Mouse (Mus musculus) megakaryocyte, embryonic 14.5 days (primary cell): ENCODE results near the gene Tubb2a. TPM values are rescaled to one million over a fixed set of nuclear protein-coding genes. Genes with fewer than 3 reads are reported as not detected.

Experiments
- H3K27me3 ChIP-seq: replicated peaks from 2 replicates; pipeline ENCODE3; 2012; ENCODE audit warnings: inconsistent platforms
- H3K36me3 ChIP-seq: replicated peaks from 2 replicates; pipeline ENCODE3; 2012; ENCODE audit warnings: low read length, inconsistent platforms, mixed read lengths
- H3K4me1 ChIP-seq: 2 replicates; pipeline ENCODE4 v1.6.1; 2012; ENCODE audit warnings: inconsistent platforms
- H3K4me3 ChIP-seq: replicated peaks from 2 replicates; pipeline ENCODE3; 2012; ENCODE audit warnings: moderate library complexity, mild to moderate bottlenecking, inconsistent platforms
- H3K9me3 ChIP-seq: 2 replicates; pipeline ENCODE4 v1.6.1; 2012; ENCODE audit warnings: inconsistent platforms
- FLI1 ChIP-seq: IDR thresholded peaks from 2 replicates; pipeline ENCODE4 v1.6.1; 2012; ENCODE audit warnings: low read length, inconsistent platforms, mixed read lengths
- GATA1 ChIP-seq: IDR thresholded peaks from 3 replicates; pipeline ENCODE4 v1.6.1; 2012; ENCODE audit warnings: mixed read lengths, low read length, inconsistent platforms, borderline replicate concordance
- polyA plus RNA-seq: library from polyadenylated mRNA; stranded (reverse); fragments of >175 nt; gene quantifications from 2 replicates; pipeline ENCODE4 v1.2.3, GENCODE M21; 2012; ENCODE audit warnings: low replicate concordance; ENCODE audit not compliant: insufficient read depth

Gene Tubb2a
- polyA plus RNA-seq, 1 experiment: 95.9 TPM

DNA sequence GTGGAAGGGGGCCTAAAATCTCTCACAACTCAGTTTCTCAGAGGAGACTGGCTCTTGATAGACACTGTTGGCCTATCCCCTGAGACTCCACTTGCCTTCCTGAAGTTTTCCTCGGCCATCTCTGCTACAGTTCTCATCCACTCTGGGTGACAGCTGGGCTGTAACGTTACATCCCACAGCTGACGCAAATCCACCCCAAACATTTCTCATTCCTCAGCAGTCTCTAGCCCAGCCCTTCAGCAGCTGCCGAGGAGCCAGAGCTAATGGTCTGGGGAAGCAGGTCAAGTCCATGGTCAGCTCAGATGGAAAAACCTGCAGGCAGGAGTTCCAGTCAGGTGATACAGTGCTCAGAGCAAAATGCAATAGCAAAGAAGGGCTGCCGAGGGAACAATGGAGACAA lies 33.2 kb upstream of the Tubb2a start:
- Histone ChIP-seq H3K27me3 (peaks cover 2% of the 10 kb centered on the region), H3K4me1 (peaks cover 38% of the 10 kb centered on the region)
- TF ChIP-seq FLI1 (no peak), GATA1 (no peak)

DNA sequence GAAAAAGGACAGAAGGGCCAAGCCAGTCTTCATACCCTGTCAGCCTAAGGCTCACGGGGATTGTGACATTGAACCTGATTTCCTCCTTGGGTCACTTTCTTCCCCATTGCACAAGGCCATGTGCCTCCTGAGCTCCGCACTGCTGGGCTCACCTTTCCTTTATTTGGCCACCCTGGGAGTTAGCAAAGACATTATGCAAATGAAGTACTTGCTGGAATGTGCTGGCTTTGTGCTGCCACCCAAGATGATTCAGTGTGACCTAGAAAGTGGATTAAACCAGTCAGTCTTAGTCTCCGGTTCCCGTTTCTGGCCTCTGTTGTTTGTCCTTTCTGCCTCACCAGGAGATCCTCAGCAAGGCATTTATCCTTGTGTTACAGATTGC lies 31.9 kb upstream of the Tubb2a start:
- H3K27me3 ChIP-seq: peaks cover 2% of the 10 kb centered on the region
- no peaks in the 10 kb centered on the region for H3K36me3 ChIP-seq
- H3K4me1 ChIP-seq: peaks cover 28% of the 10 kb centered on the region
- H3K9me3 ChIP-seq: no peaks in the 10 kb centered on the region
- TF ChIP-seq FLI1 (no peak), GATA1 (no peak)
- no peak overlapping the region for H3K4me3 ChIP-seq

More for the DNA sequence above, 33.2 kb upstream of the Tubb2a start:
- Histone ChIP-seq H3K36me3 (no peaks in the 10 kb centered on the region), H3K9me3 (no peaks in the 10 kb centered on the region), H3K4me3 (no peak overlapping the region)

DNA sequence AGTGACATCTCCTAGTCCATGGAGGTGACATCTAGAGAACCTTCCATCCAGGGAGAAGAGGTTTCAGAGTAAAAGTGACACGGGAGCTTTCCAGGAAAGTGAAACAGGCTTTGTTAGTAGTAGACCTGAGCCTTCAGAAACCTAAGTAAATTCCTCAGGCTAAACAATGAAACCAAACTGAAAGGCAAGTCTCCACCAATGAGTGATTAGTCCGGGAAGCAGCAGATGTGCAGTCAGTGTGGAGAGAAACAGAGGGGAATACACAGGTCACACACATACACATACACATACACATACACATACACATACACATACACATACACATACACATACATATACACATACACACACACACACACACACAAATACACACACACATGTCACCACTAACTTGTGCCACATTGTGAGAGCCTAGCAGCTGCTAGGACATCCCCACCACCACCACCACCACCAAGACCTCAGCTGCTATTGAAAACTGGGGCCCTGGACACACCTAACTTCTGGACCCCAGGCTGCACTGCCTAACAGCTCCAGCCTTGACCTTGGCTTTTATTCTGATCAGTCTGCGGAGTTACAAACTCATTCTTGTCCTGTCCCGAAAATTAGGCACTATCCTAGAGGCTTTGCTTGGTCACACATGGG lies 31.3 kb upstream of the Tubb2a start:
- TF ChIP-seq FLI1 (no peak), GATA1 (no peak)

DNA sequence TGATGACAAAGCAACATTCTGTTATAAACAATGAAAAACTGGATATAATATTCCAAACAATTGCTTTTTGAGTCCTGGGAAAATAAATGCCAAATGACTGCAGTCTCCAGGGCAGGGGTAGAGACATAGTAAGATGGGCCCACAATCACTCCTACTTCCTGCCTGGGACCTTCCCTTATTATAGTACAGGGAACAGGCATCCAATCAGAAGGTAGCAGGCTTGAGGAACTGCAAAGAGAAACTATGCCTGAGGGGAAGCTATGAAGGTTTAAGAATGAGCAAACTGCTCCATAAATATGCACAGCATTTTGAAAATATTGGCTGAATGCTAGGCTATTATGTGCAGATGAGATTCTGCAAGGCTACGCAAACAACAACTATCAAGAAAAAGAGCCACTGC lies 29.2 kb upstream of the Tubb2a start:
- Histone ChIP-seq H3K4me1 (peaks cover 28% of the 10 kb centered on the region), H3K4me3 (no peak overlapping the region), H3K36me3 (no peaks in the 10 kb centered on the region), H3K9me3 (no peaks in the 10 kb centered on the region), H3K27me3 (peaks cover 2% of the 10 kb centered on the region)
- TF ChIP-seq GATA1 (no peak), FLI1 (no peak)

More for the DNA sequence above, 31.3 kb upstream of the Tubb2a start:
- Histone ChIP-seq H3K4me1 (peaks cover 28% of the 10 kb centered on the region), H3K27me3 (peaks cover 2% of the 10 kb centered on the region), H3K4me3 (no peak overlapping the region), H3K9me3 (no peaks in the 10 kb centered on the region), H3K36me3 (no peaks in the 10 kb centered on the region)

DNA sequence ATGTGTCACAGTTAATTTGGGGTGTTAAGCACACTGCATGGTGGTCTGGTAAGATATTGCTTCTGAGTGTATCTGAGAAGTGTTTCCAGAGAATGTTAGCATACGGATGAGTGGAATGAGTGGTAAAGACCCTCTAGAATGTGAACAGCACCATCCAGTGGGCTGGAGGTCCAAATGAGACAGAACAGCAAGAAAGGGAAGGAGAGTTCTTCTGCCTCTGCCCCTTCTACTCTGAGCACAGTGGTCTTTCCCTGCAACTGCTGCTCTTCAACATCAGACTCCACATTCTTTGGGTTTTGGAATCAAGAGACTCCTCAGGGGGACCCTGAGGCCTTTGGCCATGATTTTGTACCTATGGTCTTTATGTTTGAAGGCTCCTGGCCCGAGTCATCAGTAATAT lies 28.4 kb upstream of the Tubb2a start:
- no peaks in the 10 kb centered on the region for H3K36me3 ChIP-seq

DNA sequence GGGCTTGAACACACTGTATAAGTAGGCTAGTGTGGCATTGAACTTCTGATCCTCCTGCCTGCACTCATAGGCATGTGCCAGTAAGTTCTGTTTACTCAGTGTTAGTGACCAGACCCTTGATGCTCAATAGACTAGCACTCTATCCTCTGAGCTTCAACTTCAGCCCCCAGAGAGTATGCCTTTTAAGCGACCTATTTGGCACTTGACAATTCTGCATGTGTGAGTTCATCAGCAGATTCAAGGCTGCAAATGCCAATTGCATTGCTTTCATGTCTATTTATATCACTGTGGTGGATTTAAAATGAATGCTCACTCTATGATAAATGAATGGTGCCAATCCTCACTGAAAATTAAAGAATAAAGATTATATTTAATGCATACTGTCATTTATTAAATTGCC lies 27.6 kb upstream of the Tubb2a start:
- Histone ChIP-seq H3K4me1 (peaks cover 44% of the 10 kb centered on the region), H3K36me3 (no peaks in the 10 kb centered on the region), H3K27me3 (peaks cover 2% of the 10 kb centered on the region), H3K9me3 (no peaks in the 10 kb centered on the region), H3K4me3 (no peak overlapping the region)
- no peak for TF ChIP-seq GATA1
- TF ChIP-seq FLI1: no peak

More for the DNA sequence above, 28.4 kb upstream of the Tubb2a start:
- Histone ChIP-seq H3K9me3 (no peaks in the 10 kb centered on the region), H3K27me3 (peaks cover 2% of the 10 kb centered on the region), H3K4me1 (peaks cover 35% of the 10 kb centered on the region), H3K4me3 (no peak overlapping the region)
- TF ChIP-seq FLI1 (no peak), GATA1 (no peak)

DNA sequence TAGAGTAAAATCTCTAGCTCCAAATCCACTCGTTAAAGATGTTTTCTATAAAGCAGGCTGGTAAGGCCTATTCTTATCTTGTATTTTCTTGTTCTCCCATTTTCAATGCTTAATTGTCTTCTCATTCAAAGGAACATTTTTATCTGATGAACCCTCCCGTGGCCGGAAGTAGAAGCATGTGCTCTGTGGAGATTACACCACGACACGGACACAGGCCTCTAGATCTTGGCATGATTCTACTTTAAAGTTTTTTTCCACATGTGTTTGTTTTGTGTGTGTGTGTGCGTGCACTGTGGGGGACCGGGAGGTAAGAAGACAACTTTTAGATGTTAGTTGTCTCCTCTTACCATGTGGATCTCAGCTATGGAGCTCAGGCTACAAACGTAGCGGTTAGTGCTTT lies 24.1 kb upstream of the Tubb2a start:
- Histone ChIP-seq H3K4me3 (no peak overlapping the region), H3K36me3 (no peaks in the 10 kb centered on the region), H3K27me3 (no peaks in the 10 kb centered on the region), H3K9me3 (peaks cover 7% of the 10 kb centered on the region), H3K4me1 (peaks cover 45% of the 10 kb centered on the region)
- TF ChIP-seq FLI1 (no peak), GATA1 (no peak)

DNA sequence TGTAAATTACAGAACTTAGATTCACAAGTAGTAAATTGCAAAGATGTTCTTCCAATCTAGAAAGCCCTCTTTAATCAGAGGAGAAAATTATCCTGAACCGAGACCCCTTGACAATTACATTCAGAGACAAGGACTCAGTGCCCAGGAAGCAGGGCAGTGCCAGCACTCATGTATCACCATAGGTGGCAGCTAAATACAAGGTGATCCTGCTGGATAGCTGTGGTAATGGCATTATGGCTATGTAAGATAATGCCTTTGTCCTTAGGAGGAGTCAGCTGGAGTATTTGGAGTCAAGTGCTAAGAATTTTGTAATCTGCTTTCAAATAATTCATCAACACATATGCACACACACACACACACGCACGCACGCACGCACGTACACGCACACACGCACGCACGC lies 23.4 kb upstream of the Tubb2a start:
- Histone ChIP-seq H3K36me3 (no peaks in the 10 kb centered on the region), H3K4me1 (peaks cover 42% of the 10 kb centered on the region), H3K9me3 (peaks cover 7% of the 10 kb centered on the region), H3K4me3 (peak overlapping the region; percentile 71), H3K27me3 (no peaks in the 10 kb centered on the region)
- TF ChIP-seq GATA1 (no peak), FLI1 (no peak)

DNA sequence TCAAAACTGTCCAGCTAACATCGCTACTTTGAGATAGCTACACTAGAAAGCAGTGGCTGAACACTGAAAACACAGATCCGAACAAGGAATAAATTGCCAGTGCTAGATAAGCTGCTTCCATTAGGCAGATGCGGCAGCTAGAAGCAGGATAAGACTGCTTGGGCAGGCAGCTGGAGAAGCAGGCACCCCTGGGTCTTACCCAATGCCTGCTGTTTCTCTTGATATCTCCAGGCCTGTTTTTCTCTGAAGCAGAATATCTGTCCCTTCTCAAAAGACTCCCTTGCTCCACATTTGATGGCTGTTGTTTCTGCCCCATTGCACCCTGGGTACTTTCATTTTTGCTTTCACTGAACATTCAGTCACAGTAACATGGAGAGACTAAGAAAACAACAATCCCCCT lies 22.9 kb upstream of the Tubb2a start:
- H3K9me3 ChIP-seq: peaks cover 7% of the 10 kb centered on the region
- H3K27me3 ChIP-seq: no peaks in the 10 kb centered on the region
- peak overlapping the region; percentile 69 for H3K4me3 ChIP-seq
- TF ChIP-seq FLI1 (no peak), GATA1 (no peak)
- peaks cover 41% of the 10 kb centered on the region for H3K4me1 ChIP-seq
- no peaks in the 10 kb centered on the region for H3K36me3 ChIP-seq

DNA sequence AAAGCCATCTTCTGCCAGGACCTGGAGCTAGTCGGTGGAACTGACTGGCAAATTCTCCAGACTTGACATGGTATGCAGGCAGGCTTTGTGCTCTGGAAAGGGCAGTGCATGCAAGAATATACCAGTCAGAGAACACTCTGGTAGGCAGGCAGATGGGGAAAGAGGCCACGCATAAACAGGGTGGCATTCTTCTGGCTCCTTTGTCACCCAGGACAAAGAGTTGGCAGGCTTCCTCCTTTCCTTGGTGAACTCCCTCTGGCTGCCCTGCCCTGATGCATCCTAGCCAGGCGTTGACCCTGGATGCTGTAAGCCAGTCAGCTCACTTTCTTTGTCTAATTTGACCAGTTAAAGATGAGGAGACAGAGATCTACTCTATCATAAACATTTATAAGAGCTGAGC lies 19.3 kb upstream of the Tubb2a start:
- Histone ChIP-seq H3K9me3 (peaks cover 7% of the 10 kb centered on the region), H3K4me3 (no peak overlapping the region), H3K4me1 (peaks cover 32% of the 10 kb centered on the region), H3K27me3 (no peaks in the 10 kb centered on the region), H3K36me3 (no peaks in the 10 kb centered on the region)
- TF ChIP-seq GATA1 (no peak), FLI1 (no peak)
